Mouse (Mus musculus): ENCODE results near the gene Abi3.
"Not testable (repeated sequence)": the region's sequence is repeated elsewhere in the genome, so short reads cannot be mapped to it uniquely, and the experiment has no call there.

The Abi3 gene

DNA sequence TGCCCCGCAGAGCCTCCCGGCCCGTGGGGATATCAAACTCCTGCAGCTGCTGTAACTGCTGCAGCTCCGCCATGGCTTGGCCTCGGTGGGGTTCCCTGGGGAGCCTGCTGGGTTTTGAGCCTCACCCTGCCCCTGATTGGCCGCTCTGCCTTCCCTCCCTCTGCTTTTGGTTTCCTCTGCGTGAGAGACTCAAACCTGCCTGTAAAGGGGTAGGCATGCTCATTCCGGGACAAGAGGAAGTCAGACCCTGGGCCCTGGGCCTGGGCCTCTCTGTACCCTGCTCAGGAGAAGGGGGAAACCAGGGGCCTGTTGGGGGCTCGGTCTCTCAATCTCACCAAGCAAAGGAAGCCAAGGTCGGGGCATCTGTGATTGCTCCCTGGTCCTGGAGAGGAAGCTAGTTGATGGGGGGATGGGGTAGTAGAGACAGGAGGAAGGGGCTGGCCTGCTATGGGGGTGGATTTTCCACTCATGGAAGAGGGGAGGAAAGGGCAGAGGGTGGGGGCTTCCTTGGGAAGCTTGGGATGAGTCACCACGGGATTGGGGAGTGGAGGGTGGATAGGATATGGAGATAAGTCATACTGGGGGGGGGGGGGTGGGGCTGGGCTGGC lies at the start of gene Abi3:
Abi3 (minus strand) TSS at position 403 of the 608 bp plus-strand sequence.
- peak; percentile 50 to 66 for DNase-seq (ENCODE audit: low spot score in 2 of 2)

DNA sequence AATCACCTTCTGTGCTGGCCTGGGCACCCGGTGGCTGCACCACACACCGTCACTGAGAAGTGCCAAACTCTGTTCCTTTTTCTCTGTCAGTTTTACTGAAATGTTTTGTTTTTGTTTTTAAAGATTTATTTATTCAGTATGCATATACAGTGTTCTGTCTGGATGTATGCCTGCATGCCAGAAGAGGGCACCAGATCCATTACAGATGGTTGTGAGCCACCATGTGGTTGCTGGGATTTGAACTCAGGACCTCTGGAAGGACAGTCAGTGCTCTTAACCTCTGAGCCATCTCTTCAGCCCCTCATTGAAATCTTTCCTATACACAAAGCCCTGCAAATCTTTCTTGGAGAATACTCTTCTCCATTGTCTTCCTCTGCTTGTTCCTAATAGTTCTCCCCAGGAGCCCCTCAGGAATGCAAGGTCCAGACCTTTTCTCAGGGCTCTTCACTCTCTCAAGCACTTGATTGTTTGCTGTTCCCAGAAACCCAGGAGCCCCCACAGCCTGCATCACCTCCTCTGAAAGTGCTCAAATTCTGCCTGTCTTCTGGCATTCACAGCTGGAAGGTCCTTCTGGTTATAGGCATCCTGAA lies 48.3 kb upstream of the Abi3 start:
- no peak for DNase-seq (ENCODE audit: low spot score in 2 of 2)

DNA sequence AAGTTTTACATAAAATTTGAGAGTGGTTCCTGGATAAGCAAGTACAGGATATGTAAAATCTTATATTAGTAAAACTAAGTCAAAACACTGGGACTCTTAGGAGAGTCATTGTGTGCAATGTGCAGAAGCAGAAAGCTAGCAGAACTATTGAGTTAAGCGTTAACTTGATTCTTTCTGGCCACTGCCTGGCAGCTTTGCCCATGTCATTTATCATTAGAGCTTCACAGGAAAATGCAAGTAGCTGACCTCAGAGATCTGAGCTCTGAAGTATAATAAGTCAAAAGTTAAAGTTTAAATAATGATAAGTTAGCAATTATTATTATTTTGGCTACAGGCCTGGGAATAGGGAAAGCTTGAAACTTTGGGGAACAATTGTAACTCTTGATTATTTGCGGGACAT lies 37.6 kb upstream of the Abi3 start:
- DNase-seq (ENCODE audit: low spot score in 2 of 2): not testable (repeated sequence)

DNA sequence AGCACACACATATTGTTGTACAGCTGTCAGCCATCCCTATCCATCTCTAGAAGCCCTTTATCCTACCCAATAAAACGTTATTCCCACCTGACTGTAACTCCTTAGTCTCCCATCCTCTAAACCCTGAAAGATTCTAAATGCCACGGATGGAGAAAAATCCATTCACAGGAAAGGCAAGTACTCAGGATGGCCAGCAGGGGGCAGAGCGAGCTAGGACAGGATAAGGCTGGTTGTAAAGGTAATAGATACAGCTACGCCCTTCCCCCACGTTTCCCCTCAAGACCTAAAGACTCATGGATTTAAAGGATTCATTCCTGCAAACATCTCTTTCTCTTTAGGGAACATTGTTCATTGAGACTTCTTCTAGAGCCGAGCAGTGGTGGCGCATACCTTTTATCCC lies 34.0 kb upstream of the Abi3 start:
- DNase-seq (ENCODE audit: low spot score in 2 of 2): peak; percentile 21 to 45

DNA sequence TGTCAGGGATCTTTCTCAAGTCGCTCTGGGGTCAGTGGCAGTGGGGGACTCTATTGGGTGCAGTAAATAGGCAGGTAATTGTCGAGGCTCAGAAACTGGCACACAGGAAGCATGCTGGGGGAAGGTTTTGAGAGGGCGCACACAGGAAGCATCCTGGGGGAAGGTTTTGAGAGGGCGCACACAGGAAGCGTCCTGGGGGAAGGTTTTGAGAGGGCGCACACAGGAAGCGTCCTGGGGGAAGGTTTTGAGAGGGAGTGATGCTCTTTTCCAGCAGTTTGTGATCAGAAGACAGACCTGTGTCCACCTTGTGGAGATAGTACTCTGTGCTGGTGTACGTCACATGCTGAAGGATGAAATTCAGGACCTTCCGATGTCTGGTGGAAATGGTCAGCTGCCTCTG lies 33.5 kb upstream of the Abi3 start:
- DNase-seq (ENCODE audit: low spot score in 2 of 2): no peak

DNA sequence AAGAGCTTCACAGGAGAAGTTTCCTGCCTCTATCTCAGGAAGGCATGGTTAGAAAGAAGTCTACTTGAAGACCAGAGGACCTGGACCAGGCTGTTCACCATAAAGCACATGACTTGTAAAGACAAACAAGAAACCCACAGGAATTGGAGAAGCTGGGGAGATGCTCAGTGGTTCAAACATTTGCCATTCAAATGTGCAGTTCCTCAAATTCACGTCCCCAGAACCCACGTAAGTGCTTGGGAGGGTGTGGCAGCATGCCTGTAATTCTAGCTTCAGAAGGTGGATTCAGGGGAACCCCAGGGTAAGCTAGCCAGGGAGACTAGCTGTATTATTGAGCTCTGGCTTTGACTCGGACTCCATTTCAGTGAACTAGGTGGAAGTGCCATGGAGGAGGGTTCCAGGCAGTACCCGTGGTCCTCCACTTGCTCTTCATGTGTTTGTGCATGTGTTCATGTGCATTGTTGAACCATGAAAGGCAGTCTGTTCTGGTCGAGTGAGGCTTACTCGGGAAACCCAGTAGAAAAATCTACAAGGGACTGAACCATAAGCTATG lies 27.7 kb upstream of the Abi3 start:
- DNase-seq (ENCODE audit: low spot score in 2 of 2): no peak

DNA sequence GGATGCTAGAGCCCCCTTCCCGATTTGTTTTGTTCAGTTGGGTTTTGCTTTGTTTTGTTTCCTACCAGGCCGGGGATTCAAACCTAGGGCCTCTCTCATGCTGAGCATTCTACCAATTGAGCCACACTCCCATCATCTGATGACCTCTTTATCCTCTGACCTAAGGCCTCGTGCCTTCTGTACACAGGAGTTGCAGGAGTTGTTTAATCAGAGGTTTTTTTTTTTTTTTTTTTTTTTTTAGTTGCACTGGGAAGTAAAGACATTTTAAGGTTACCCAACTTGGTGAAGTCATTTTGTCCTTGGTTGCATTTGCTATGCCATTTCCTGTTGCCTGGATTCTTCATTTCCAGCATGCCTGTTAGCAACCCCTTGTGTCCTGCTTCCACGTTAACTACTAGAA lies 27.2 kb upstream of the Abi3 start:
- DNase-seq (ENCODE audit: low spot score in 2 of 2): no peak

DNA sequence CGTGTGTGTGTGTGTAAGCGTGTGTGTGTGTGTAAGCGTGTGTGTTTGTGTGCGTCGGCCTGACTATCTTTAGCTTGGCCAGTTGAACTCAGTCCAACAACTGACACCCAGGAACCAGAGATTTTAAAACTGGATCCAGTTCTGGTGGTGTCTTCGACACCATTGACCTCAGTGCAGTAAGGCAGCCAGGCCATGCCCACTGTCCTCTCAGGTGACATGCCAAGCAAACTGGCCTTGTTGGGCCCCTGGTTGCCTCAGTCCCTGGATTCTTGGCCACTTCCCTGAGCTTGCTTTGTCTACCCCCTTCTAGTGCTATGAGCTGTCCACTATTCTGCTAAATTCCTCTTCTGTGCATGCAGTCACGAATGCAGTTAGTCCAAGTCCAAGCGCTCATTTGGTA lies 19.1 kb upstream of the Abi3 start:
- DNase-seq (ENCODE audit: low spot score in 2 of 2): no peak

DNA sequence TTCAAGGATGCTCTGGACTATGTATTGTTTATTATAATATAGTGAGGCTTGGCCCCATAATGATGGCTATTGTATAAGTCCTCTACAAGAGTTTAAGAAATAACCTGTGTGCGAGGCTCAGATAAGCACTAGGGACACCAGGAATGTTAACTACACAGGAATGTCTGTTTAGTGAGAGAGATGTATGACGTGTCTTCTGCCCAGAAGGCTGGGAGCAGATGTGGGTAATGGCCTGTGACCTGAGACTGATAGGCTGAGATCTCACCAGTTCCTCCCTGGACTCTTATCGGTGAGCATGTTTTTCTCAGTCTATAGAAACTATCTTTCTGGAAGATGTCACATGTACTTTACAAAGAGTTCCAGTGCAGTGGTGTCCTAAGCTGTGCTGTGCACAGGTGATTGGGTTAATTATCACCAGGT lies 17.8 kb upstream of the Abi3 start:
- DNase-seq (ENCODE audit: low spot score in 2 of 2): no peak

DNA sequence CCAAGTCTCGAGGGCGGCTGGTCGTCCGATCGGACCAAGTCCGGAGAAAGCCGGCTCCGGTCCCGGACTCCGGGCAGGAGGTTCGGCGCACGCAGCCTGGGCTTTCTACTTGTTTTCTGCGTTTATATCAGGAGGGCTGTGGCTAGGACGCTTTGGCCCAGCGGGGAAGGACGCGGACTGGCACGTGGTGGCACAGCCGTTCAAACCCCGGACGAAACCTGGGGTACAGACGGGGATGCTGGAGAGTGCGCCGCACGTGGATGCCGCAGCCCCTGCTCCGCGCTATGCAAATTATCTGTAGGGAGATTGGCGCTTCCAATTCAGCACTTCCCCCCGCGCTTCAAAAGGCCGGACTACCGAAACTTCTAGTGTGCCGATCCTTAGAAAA lies 17.2 kb upstream of the Abi3 start:
- peak in 1 of 2 experiments; percentile 59 for DNase-seq (ENCODE audit: low spot score in 2 of 2)

DNA sequence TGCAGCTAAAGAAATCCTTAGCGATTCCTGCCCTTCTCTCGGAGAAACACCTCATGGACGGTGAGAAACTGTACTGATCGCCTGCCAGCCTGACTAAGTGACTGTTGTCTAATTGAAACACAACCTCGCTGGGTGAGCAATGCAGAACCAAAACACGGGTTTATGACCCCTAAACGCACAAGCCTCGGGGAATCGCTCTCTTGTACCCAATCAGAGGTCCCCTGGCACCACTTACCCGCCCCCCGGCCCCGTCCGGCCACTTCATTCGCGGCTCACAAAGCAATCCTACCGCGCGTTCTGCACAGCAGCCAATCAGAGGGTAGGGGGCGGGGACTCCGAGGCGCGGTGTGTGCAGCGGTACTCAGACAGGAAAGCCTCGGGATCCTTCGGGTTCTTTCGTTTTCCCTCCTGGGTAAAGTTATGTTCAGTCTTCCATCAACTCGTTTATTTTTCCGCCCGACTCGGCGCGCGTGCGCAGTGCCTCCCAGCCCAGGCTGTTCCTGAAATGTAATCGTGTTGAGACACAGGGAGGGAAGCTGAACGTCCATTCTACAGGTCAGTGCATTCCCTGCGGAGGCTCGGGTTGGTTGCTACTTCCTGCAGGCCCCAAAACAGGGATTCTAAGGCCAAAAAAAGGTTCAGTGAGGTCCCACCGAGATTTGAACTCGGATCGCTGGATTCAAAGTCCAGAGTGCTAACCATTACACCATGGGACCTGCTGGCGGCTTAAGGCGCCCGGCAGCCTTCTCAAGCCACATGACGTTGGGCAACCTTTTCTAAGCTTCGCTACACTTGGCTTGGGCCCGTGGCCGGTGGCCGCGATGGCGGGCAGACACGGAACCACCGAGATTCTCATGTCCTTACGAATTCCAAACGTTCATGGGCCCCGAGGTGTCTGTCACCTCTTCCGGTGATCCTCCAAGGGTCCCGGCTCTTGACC lies 16.5 kb upstream of the Abi3 start:
- peak; percentile 89 to 92 for DNase-seq (ENCODE audit: low spot score in 2 of 2)

DNA sequence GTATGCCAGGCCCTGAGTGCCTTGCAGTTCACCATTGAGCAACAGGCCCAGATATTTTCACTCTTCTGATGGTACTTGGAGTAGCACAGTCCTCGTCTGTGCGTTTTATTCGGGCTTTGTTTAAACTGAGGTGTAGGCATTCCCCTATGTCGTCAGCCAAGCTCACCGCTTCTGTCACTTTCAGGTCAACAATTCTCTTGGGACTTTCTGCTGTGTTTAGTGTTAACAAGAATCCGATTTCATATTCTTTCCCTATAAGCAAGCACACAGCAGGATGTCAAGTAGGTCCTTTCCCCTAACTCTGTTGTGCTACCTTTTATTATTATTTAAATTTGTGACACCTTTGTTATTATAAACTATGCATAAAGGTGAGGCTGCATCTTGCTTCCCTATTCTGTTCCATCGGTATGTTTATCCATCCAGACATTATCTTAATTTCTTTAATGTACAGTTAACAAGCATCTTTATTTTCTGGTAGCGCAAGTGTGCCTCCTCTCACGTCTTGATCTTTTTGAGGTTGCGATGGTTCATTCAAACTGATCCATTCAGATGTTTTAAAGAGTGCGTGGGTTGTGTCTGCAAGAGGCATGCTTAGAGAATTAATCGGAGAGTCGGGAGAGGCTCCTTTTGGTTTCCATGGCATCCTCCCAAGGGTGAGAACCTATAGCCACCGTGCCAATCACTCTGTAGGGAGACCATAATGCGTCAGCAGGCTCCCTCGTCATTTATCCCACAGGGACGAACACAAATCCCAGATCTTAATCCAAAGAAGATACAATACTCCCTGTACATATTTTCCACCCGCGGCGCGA lies 15.6 kb upstream of the Abi3 start:
- no peak for DNase-seq (ENCODE audit: low spot score in 2 of 2)

DNA sequence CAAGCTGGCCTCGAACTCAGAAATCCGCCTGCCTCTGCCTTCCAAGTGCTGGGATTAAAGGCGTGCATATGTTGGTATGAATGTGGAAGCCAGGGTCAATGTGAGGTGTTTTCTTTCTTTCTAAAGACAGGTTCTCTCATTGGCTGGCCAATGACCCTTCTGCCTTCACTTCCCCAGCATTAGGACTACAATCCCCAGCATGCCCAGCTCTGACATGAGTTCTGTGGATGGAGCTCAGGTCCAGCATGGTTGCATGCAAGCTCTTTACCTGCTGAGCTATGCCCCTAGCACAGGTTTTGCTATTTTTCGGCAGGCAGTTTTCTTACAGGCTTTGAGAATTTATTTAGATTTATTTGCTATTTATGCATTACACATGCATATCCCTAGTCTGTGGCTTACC lies 15.0 kb upstream of the Abi3 start:
- no peak for DNase-seq (ENCODE audit: low spot score in 2 of 2)

DNA sequence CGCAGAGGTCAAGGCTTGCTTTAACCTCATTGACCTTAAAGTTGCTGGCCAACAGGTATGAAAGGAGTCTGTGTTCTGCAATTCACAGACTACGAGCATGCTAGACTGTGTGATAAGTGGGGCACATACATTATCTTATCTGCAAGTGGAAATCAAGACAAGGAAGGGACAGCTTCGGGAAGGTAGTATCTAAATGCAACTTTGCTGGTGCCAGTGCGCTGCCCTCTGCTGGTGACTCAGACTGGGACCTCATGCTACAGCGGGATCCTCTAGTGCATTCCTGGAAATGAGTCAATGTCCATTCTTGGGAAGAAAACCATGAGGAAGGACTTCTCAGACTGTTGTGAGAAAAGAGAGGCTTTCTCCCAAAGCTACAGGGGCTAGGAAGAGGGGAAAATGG lies 11.4 kb upstream of the Abi3 start:
- peak; percentile 37 to 58 for DNase-seq (ENCODE audit: low spot score in 2 of 2)

DNA sequence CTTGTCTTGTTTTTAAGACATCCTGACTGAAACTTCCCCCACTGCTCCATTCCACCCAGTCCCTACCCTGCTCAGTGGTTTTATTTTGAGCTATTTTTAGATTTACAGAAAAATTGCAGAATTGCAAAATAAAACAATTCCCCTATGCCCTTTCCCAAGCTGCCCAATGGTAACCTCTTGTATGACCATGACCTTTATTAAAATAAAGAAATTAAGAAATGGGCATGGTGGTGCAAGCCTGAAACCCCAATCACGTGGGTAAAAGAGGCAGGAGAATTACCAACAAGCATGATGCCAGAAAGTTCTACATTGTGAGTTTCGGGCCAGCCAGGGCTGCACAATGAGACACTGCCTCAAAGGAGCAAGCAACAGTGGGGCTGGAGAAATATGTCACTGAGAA lies 8.6 kb upstream of the Abi3 start:
- DNase-seq (ENCODE audit: low spot score in 2 of 2): no peak

DNA sequence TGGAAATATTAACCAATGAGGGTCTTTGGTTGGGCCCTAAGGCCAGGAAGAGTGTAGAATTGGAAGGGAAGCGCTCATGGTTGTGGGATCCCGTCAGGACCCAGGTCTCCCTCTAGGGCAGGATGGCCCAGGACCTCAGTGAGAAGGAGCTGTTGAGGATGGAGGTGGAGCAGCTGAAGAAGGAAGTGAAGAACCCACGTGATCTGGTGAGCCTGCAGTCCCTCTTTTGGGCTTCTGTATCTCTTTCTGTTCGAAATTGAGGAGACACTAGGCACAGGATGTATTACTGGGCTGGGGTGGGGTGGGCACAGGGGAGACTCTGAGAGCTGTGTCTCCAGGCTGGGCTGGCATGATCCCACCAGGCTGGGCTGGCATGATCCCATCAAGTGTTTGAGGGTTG lies 2.7 kb upstream of the Abi3 start:
- no peak for DNase-seq (ENCODE audit: low spot score in 2 of 2)

DNA sequence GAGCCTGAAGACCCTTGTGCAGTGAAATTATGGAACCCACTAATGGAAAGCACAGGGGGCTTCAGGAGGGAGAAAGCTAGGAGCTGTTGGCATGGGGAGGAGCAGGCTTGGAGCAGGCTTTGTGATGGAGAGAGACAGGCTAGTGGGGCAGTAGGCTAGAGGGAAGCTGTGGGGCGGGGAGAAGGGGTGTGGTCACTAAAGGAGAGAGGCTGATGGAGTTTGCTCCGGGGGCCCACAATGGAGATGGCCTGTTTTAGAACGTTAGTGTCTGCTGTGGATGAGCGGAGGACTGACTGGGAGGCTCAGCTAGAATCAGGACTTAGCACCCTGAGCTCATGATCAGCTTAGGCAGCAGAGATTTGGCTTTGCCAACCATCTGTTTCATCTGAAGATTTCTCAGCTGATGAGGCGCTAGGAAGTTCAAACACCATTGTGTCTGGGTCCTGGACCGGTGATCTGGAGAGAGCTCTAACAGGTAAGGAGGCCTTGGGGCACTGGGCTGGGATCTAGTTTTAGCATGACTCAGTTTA lies 1.2 kb upstream of the Abi3 start:
- no peak for DNase-seq (ENCODE audit: low spot score in 2 of 2)

DNA sequence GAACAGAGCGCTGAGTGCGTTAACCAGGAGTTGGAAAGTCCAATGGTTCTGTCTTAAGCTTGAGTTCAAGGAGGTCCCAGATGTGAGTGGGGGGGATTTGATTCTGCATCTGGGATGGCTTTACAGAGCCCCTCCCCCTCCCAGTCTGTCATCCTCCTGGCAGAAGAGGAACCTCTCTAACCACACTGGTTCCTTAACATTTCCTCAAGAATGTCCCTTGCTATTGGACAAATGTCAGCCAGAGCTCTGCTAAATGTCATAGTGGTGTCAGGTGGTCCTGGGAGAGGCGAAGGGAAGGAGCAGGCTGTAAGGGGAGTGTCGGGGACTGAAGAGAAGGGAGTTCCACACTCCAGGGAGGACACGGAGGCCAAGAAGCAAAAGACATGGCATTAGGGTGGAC lies 677 bp upstream of the Abi3 start:
- DNase-seq (ENCODE audit: low spot score in 2 of 2): no peak

DNA sequence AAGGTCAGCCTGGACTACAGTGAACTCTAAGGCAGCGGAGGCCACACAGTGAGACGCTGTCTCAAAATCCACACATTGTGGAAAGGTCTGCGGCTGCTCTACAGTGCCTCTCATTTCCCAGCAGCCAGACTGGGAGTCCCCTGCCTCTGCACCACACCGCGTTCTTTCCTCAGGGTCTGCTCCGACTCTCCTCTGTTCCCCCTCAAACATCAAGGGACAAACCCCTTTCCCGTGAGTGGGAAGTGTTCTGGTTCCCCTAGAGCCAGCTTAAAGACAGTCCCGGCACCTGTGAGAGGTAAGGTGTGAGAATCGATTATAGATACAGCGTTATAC lies 812 bp downstream of the Abi3 start:
- DNase-seq (ENCODE audit: low spot score in 2 of 2): no peak

DNA sequence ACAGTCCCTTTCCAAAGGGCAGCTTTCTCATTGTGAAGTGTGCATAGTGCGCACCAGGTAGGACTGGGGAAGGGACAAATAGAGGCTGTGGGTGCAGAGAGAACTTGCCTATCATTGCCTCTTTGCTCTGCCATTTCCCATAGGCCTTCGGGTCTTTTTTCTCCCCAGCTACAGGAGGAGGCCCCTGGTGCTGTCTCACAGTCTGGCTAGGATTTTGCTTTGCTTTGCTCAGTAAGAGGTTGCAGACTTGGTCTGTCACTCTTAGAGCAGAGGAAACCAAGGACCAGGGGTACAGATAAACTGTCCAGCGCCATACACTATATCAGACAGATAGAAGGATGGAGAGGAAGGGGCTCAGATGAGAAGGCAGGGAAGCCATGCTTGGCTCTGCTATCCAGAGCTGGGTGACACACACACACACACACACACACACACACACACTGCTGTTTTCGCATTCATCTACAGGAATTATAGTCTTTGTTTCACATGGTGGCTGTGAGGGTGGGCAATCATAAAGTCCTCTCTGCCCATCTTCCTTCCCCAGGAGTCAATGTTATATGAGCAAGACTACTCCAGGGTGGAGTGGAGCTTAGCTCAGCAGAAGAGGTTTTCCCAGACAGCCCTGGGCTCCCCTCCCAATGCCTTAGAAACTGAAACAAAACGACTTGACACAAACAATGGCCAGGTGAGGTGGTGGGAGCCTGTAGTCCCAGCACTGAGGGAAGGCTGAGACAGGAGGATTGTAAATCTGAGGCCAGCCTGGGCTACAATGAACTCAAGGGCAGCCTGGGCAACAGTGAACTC lies 1.4 kb downstream of the Abi3 start:
- no peak for DNase-seq (ENCODE audit: low spot score in 2 of 2)

Data from spleen, postnatal 14 days (tissue).